Mouse (Mus musculus) naive thymus-derived CD4-positive, alpha-beta T cell, adult 5 months (primary cell): ENCODE measurements around the gene Mmp12. TPM values are rescaled to one million over a fixed set of nuclear protein-coding genes. Genes with fewer than 3 reads are reported as not detected.

Experiments used
- polyA plus RNA-seq: library from polyadenylated mRNA; unstranded; fragments of 100-300 nt; shearing (Covaris generic); gene quantifications from one replicate; pipeline ENCODE4 v1.2.1, GENCODE M21; 2017

Mmp12 gene
- not detected for polyA plus RNA-seq

GRCm38 (mm10) chr9:7344107-7344506, at the start of gene Mmp12:
Gene Mmp12, plus strand, starts transcription at chr9:7344381.

DNA sequence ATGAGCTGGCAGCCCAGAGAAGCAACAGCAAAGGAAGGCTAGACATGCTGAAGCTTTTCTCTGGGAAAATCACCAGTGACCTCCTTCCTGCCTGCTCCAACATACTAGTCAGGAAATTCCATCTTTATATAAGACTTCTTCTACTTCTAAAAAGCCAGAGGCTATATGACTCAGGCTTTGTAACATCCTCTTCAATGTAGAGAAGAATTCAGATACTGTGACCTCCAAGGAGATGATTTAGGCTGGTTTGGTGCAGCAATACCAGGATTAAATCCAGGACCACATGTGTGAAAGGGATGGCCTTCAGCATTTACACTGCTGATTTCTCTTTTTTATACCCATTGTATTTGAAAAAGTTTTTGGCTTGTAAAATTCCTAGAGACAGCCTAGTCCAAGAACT, 43.8 kb downstream of the Mmp12 start, which contains the start of gene Mmp1b:
Gene Mmp1b, minus strand, starts transcription at position 101 of the 400 bp plus-strand sequence.

Other genes with a start within 250 kb of the Mmp12 start
- gene Dync2h1, start 159.9 kb upstream of the Mmp12 start, polyA plus RNA-seq, result 4.1 TPM
- gene Dcun1d5, start 159.9 kb upstream of the Mmp12 start, polyA plus RNA-seq, result 155 TPM
- gene Mmp13, start 71.9 kb upstream of the Mmp12 start, polyA plus RNA-seq, result not detected
- gene Mmp1b, start 43.7 kb downstream of the Mmp12 start, polyA plus RNA-seq, result not detected
- not detected for gene Mmp3, start 101.4 kb downstream of the Mmp12 start, polyA plus RNA-seq
- not detected for gene Mmp10, start 158.0 kb downstream of the Mmp12 start, polyA plus RNA-seq
- gene Mmp8, start 214.1 kb downstream of the Mmp12 start, polyA plus RNA-seq, result 0.14 TPM
- gene Mmp27, start 227.0 kb downstream of the Mmp12 start, polyA plus RNA-seq, result not detected